Mouse (Mus musculus) E14TG2a.4 (cell line): ENCODE measurements around the gene Prdm1.

ENCODE experiments used
- CTCF ChIP-seq: conservative IDR thresholded peaks from 2 replicates; pipeline ENCODE4 v1.5.1; 2014; ENCODE audit warnings: low read length
- NANOG ChIP-seq: IDR thresholded peaks from 2 replicates; pipeline ENCODE4 v1.6.1; 2014; ENCODE audit warnings: borderline replicate concordance, low read length, mixed read lengths

DNA sequence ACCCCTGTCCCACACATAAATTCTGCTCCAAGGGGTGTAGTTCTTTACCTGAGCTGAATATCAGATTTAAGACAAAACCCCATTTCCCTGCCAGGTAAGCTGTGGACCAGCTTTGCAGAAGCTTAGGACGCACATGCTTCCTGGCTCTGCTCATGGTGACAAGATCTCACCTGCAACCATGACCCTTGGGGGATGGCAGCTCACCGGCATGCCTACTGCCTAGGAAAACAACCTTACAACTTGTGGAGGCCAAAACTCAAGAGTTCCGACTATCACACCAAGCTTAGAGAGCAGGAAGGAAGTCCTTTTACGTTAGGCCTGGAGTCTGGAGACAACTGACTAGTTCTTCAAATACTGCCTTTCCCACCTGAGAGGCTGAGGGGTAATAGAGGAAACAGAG is 64.4 kb downstream of the Prdm1 start:
- TF ChIP-seq CTCF (no peak), NANOG (no peak)
